Mouse (Mus musculus): ENCODE data around the gene Anks1. TPM values are rescaled to one million over a fixed set of nuclear protein-coding genes. Genes with fewer than 3 reads are reported as not detected.

Gene Anks1
- polyA plus RNA-seq, 1 experiment, result 28.9 TPM

DNA sequence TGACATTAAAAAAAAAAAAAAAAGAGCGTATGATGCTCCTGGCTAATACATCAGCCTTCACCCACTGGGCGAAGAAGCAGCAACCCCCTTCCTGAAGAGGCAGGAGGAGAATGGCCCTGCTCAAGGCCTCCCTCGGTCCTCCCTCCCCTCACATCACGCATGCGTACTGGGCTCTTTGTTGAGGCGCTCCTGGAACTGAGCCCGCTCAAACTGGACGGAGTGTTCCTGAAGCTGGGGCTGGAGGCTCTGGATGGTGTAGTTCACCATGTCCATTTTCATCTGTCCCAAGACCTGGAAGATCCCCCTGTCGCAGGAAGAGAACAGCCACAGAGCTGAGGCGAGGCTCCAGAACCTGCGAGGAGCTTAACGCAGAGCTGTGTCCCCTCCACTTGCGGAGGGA, 161.2 kb downstream of the Anks1 start:
- WGBS, result 85% methylated on average over 13 of the region's 13 CpGs
- no peaks in the 10 kb centered on the region for H3K4me1 ChIP-seq (ENCODE audit: control insufficient read depth, insufficient read depth, low read length)
- TF ChIP-seq CTCF (IDR thresholded peaks at IDR 0.05; ENCODE audit: control insufficient read depth, insufficient read depth, low read length), result no peak
- no peak for TF ChIP-seq POLR2A (IDR thresholded peaks at IDR 0.05; ENCODE audit: borderline replicate concordance, control insufficient read depth, low read depth, low read length)
- no peak overlapping the region for H3K4me3 ChIP-seq (replicated peaks; ENCODE audit: control insufficient read depth, low read depth, low read length)
- no peak overlapping the region for H3K27ac ChIP-seq (ENCODE audit: control insufficient read depth, insufficient read depth, low read depth, low read length, poor library complexity)

DNA sequence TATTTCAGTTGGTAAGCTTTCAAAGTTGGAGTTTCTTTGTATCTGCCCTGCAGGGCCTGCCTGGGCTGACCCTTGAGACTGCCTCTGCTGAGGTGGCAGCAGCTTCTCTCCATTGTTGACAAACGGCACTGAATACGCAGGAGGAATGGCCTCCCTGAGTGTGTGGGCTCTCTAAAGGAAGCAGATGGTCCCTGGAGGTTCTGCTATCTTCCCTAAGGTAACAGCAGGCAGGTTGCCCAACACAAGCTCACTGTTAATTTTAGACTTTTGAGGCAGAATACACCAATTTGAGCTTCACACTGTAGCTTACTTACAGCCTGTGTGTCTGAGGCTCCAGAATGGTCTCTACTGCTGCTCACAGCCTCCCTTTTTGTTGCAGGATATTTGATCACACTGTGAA, 163.6 kb downstream of the Anks1 start:
- TF ChIP-seq CTCF (IDR thresholded peaks at IDR 0.05; ENCODE audit: control insufficient read depth, insufficient read depth, low read length) (no peak), POLR2A (IDR thresholded peaks at IDR 0.05; ENCODE audit: borderline replicate concordance, control insufficient read depth, low read depth, low read length) (no peak)
- WGBS, result 28% methylated on average over 2 of the region's 2 CpGs
- Histone ChIP-seq H3K4me3 (replicated peaks; ENCODE audit: control insufficient read depth, low read depth, low read length) (no peak overlapping the region), H3K27ac (ENCODE audit: control insufficient read depth, insufficient read depth, low read depth, low read length, poor library complexity) (no peak overlapping the region), H3K4me1 (ENCODE audit: control insufficient read depth, insufficient read depth, low read length) (no peaks in the 10 kb centered on the region)

DNA sequence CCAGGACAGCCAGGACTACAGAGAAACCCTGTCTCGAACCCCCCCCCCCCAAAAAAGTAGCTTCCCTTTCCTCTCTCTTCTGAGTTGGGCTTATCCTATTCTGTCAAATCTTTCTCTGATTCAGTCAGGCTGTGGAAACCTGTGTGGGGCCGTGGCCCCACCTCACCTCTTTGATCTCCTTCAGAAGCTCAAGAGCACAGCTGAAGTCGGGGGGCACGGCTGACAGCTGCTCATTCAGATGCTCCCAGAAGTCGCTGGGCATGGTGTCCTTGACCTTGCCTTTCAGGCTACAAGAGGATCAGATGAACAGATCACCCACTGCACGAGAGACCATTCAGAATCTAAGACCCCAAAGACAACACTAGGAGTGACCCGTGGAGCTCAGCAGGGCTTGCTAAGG, 165.4 kb downstream of the Anks1 start:
- TF ChIP-seq CTCF (IDR thresholded peaks at IDR 0.05; ENCODE audit: control insufficient read depth, insufficient read depth, low read length) (no peak), POLR2A (IDR thresholded peaks at IDR 0.05; ENCODE audit: borderline replicate concordance, control insufficient read depth, low read depth, low read length) (no peak)
- 81% methylated on average over 7 of the region's 7 CpGs for WGBS
- no peak overlapping the region for H3K4me3 ChIP-seq (replicated peaks; ENCODE audit: control insufficient read depth, low read depth, low read length)
- H3K27ac ChIP-seq (ENCODE audit: control insufficient read depth, insufficient read depth, low read depth, low read length, poor library complexity), result no peak overlapping the region
- H3K4me1 ChIP-seq (ENCODE audit: control insufficient read depth, insufficient read depth, low read length), result no peaks in the 10 kb centered on the region

DNA sequence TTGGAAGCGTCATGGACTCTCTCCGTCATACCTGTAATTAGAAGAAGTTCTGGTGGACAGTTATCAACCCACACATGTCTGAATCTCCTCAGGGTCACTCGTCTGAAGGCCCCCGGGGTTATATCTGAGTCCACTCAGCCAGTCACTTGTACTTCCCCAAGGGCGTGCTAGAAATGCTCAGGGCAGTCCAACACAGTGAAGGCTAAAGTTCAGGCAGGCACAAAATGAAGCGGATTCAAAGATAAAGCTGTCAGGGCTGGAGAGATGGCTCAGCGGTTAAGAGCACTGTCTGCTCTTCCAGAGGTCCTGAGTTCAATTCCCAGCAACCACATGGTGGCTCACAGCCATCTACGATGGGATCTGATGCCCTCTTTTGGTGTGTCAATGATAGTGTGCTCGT, 168.9 kb downstream of the Anks1 start:
- Histone ChIP-seq H3K27ac (ENCODE audit: control insufficient read depth, insufficient read depth, low read depth, low read length, poor library complexity) (no peak overlapping the region), H3K4me1 (ENCODE audit: control insufficient read depth, insufficient read depth, low read length) (no peaks in the 10 kb centered on the region), H3K4me3 (replicated peaks; ENCODE audit: control insufficient read depth, low read depth, low read length) (no peak overlapping the region)
- TF ChIP-seq CTCF (IDR thresholded peaks at IDR 0.05; ENCODE audit: control insufficient read depth, insufficient read depth, low read length) (no peak), POLR2A (IDR thresholded peaks at IDR 0.05; ENCODE audit: borderline replicate concordance, control insufficient read depth, low read depth, low read length) (no peak)
- 81% methylated on average over 9 of the region's 9 CpGs for WGBS

- Histone ChIP-seq H3K4me3 (replicated peaks; ENCODE audit: control insufficient read depth, low read depth, low read length) (peak overlapping the region; percentile 33), H3K27ac (ENCODE audit: control insufficient read depth, insufficient read depth, low read depth, low read length, poor library complexity) (no peak overlapping the region), H3K4me1 (ENCODE audit: control insufficient read depth, insufficient read depth, low read length) (no peaks in the 10 kb centered on the region)
- WGBS, result under 1% methylated on average over 25 of the region's 25 CpGs
- 0 out of 2 replicates have a peak, but pooled peaks have one; percentile 18 for TF ChIP-seq POLR2A (IDR thresholded peaks at IDR 0.05; ENCODE audit: borderline replicate concordance, control insufficient read depth, low read depth, low read length)
- TF ChIP-seq CTCF (IDR thresholded peaks at IDR 0.05; ENCODE audit: control insufficient read depth, insufficient read depth, low read length), result peak; percentile 88
These were observed 170.5 kb downstream of the Anks1 start for GRCm38 (mm10) chr17:28079618-28080017.

DNA sequence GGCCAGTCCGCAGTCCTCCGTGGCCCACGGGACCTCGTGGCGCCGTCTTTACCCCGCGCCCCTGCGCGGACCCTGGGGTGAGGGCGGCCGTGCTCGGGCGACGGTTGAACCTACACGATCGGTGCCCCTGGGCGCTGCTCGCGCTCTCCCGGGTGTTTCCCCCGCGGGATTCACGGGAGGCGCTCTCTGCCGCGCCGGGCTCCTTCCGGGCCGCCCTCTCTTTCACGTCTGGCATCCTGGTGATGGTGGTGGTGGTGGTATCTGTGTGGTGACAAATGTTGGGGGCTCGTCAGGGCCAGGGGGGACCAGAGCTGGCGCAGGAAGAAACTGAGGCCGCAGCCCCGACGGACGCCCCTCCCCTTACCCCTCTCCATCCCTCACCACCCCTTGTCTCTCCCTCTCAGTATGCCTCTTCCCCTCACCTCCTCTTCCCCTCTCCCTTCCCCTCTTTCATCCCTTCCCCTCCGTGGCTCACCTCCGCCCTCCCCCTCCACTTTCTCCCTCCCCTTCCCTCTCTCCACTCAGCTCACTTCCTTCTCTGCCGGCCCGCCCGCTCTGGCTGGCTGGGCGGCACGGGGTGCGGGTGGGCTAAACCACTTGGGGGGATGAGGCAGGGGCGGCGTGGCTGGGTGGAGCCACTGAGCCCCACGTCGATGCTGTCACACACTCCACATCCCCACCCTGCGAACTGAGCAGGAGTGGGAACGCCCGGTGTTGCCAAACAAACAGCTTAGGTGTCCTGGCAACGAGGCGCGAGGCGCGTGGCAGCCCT, 171.1 kb downstream of the Anks1 start, which contains the start of gene Tcp11:
TSS of gene Tcp11 (minus strand) at position 595 of the 772 bp plus-strand sequence.
- WGBS, result 1% methylated on average over 57 of the region's 57 CpGs
- Histone ChIP-seq H3K27ac (ENCODE audit: control insufficient read depth, insufficient read depth, low read depth, low read length, poor library complexity) (no peak within 1 kb of the TSS; the same call in 1 of the 2 replicates), H3K4me1 (ENCODE audit: control insufficient read depth, insufficient read depth, low read length) (no peaks in the 10 kb centered on the region), H3K4me3 (replicated peaks; ENCODE audit: control insufficient read depth, low read depth, low read length) (peak within 1 kb of the TSS; percentile 61)
- TF ChIP-seq CTCF (IDR thresholded peaks at IDR 0.05; ENCODE audit: control insufficient read depth, insufficient read depth, low read length) (no peak), POLR2A (IDR thresholded peaks at IDR 0.05; ENCODE audit: borderline replicate concordance, control insufficient read depth, low read depth, low read length) (peak; percentile 3; the same call in 1 of the 2 replicates)

GRCm38 (mm10) chr17:28080817-28081165, 171.7 kb downstream of the Anks1 start:
- WGBS, result 10% methylated on average over 9 of the region's 9 CpGs
- H3K4me3 ChIP-seq (replicated peaks; ENCODE audit: control insufficient read depth, low read depth, low read length), result no peak overlapping the region
- no peak for TF ChIP-seq POLR2A (IDR thresholded peaks at IDR 0.05; ENCODE audit: borderline replicate concordance, control insufficient read depth, low read depth, low read length)
- TF ChIP-seq CTCF (IDR thresholded peaks at IDR 0.05; ENCODE audit: control insufficient read depth, insufficient read depth, low read length), result no peak
- no peaks in the 10 kb centered on the region for H3K4me1 ChIP-seq (ENCODE audit: control insufficient read depth, insufficient read depth, low read length)
- H3K27ac ChIP-seq (ENCODE audit: control insufficient read depth, insufficient read depth, low read depth, low read length, poor library complexity), result no peak overlapping the region

DNA sequence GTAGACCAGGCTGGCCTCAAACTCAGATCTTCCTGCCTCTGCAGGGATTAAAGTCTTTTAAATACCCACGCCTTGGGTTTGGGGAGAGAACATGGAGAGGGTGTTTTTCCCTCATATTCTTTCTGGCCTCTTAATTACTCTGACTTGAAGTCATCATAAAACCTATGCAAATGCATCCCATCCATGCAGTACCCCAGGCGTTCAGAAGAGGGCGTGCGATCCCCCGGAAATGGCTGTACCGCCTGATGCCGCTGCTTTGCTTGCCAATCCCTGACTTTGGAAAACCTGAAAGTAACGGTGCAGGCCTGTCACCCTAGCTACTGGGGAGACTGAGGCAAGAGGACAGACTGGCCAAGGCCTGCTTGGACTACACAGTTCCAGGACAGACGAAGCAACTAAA, 172.3 kb downstream of the Anks1 start:
- TF ChIP-seq CTCF (IDR thresholded peaks at IDR 0.05; ENCODE audit: control insufficient read depth, insufficient read depth, low read length), result peak; percentile 40; the same call in 1 of the 2 replicates
- no peak for TF ChIP-seq POLR2A (IDR thresholded peaks at IDR 0.05; ENCODE audit: borderline replicate concordance, control insufficient read depth, low read depth, low read length)
- WGBS, result 52% methylated on average over 9 of the region's 9 CpGs
- no peak overlapping the region; the same call in 1 of the 2 replicates for H3K27ac ChIP-seq (ENCODE audit: control insufficient read depth, insufficient read depth, low read depth, low read length, poor library complexity)
- no peak overlapping the region for H3K4me3 ChIP-seq (replicated peaks; ENCODE audit: control insufficient read depth, low read depth, low read length)
- H3K4me1 ChIP-seq (ENCODE audit: control insufficient read depth, insufficient read depth, low read length), result no peaks in the 10 kb centered on the region
